ENCODE assay signal across 21 mouse cellular contexts in the genomic region with DNA sequence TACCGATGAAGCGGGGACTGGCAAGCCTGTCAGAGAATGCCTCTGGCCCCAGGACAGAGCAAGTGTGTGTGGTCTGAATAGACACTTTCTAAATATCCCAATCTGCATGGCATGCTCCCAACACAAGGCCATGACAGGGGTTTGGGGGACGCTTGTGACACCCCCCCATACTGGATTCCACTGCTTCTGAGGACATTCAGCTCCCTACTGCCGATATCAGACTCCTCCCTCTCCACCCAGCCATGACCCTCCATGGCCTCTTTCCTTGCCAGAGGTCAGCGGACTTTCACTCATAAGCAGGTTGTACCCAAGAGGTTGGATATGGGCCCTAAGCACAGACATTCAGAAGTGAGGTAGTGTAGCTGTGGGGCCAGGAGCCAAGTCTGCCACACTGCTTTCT. TPM values are rescaled to one million over a fixed set of nuclear protein-coding genes. Genes with fewer than 3 reads are reported as not detected.
DNase-seq lines count a peak whose midpoint lies in the region; ATAC-seq lines count a peak whose summit lies in the region.
"Had no signal": no experiment of that assay in that cellular context is flagged by ENCODE, and none has a peak within 500 bp of the region (broad histone marks: within the 10 kb centered on the region; RNA-seq: fewer than 3 reads in every experiment).

No protein-coding gene starts in this region.

- H3K4me3 ChIP-seq in heart, embryonic 11.5 days (ENCODE audit: low read depth, low read length) = no peak overlapping the region
- no peak overlapping the region for H3K4me3 ChIP-seq in midbrain, embryonic 13.5 days (replicated peaks)
- no peak overlapping the region for H3K4me3 ChIP-seq in midbrain, embryonic 14.5 days (replicated peaks; ENCODE audit: low read depth, low read length)
- H3K4me3 ChIP-seq: embryonic facial prominence, embryonic 13.5 days; forebrain, embryonic 12.5 days; heart, embryonic 10.5 days; heart, embryonic 15.5 days; hindbrain, embryonic 12.5 days; intestine, embryonic 15.5 days had no signal

- WGBS in heart, embryonic 11.5 days (ENCODE audit: insufficient replicate concordance) = 78% methylated on average over 5 of the region's 5 CpGs
- 80% methylated on average over 5 of the region's 5 CpGs for WGBS in midbrain, embryonic 13.5 days
- WGBS in midbrain, embryonic 14.5 days = 75% methylated on average over 5 of the region's 5 CpGs

- H3K27ac ChIP-seq in heart, embryonic 11.5 days (ENCODE audit: low read depth, low read length) = no peak overlapping the region
- 0 out of 2 replicates have a peak overlapping the region, but pooled peaks have one; percentile 5 for H3K27ac ChIP-seq in midbrain, embryonic 13.5 days
- no peak overlapping the region for H3K27ac ChIP-seq in midbrain, embryonic 14.5 days (replicated peaks; ENCODE audit: low read depth, low read length)
- H3K27ac ChIP-seq: embryonic facial prominence, embryonic 13.5 days; forebrain, embryonic 12.5 days; heart, embryonic 10.5 days; heart, embryonic 15.5 days; hindbrain, embryonic 12.5 days; intestine, embryonic 15.5 days had no signal

- peaks cover 7% of the 10 kb centered on the region for H3K27me3 ChIP-seq in heart, embryonic 11.5 days (ENCODE audit: control insufficient read depth, insufficient read depth, low read length)
- no peaks in the 10 kb centered on the region for H3K27me3 ChIP-seq in midbrain, embryonic 13.5 days
- no peaks in the 10 kb centered on the region for H3K27me3 ChIP-seq in midbrain, embryonic 14.5 days (ENCODE audit: control insufficient read depth, insufficient read depth, low read length)
- H3K27me3 ChIP-seq: intestine, embryonic 15.5 days had no signal

- no peaks in the 10 kb centered on the region for H3K36me3 ChIP-seq in heart, embryonic 11.5 days (ENCODE audit: control insufficient read depth, insufficient read depth, low read length)
- H3K36me3 ChIP-seq in midbrain, embryonic 13.5 days = no peaks in the 10 kb centered on the region
- H3K36me3 ChIP-seq in midbrain, embryonic 14.5 days (ENCODE audit: control insufficient read depth, insufficient read depth, low read length) = no peaks in the 10 kb centered on the region
- H3K36me3 ChIP-seq: embryonic facial prominence, embryonic 13.5 days; forebrain, embryonic 12.5 days; G1E; heart, embryonic 10.5 days; heart, embryonic 15.5 days; hindbrain, embryonic 12.5 days; intestine, embryonic 15.5 days had no signal

- no peak for ATAC-seq in heart, embryonic 11.5 days (replicated peaks; ENCODE audit: insufficient number of reproducible peaks, low FRiP score, low TSS enrichment)
- no peak for ATAC-seq in midbrain, embryonic 13.5 days
- no peak for ATAC-seq in midbrain, embryonic 14.5 days (ENCODE audit: low FRiP score, low TSS enrichment)
- ATAC-seq: CD4-positive, CD25-positive, alpha-beta regulatory T cell, adult 4 months; forebrain, embryonic 16.5 days; intestine, embryonic 15.5 days had no signal

- H3K9ac ChIP-seq in heart, embryonic 11.5 days (ENCODE audit: low read depth, low read length) = no peak overlapping the region
- H3K9ac ChIP-seq in midbrain, embryonic 13.5 days (replicated peaks) = no peak overlapping the region
- H3K9ac ChIP-seq in midbrain, embryonic 14.5 days (replicated peaks; ENCODE audit: low read length) = no peak overlapping the region
- H3K9ac ChIP-seq: embryonic facial prominence, embryonic 13.5 days; forebrain, embryonic 12.5 days; heart, embryonic 15.5 days; hindbrain, embryonic 12.5 days; intestine, embryonic 15.5 days had no signal

- peak; percentile 22 for DNase-seq in adrenal gland, postnatal 10 days
- DNase-seq in adrenal gland, adult 2 months = no peak
- DNase-seq in heart, adult 18-20 months = peak; percentile 27 to 28
- no peak for DNase-seq in midbrain, embryonic 14.5 days
- DNase-seq in right cerebral cortex, postnatal 4 days = no peak
- DNase-seq: B cell, adult 2 months; cerebellum, adult 11-12 months; cerebellum, adult 9-10 months; cerebellum, postnatal 25 days; kidney, adult 18-20 months had no signal

- H3K4me2 ChIP-seq in heart, embryonic 11.5 days = no peak overlapping the region
- H3K4me2 ChIP-seq in midbrain, embryonic 13.5 days (replicated peaks) = no peak overlapping the region
- H3K4me2 ChIP-seq in midbrain, embryonic 14.5 days (ENCODE audit: low read length) = no peak overlapping the region
- H3K4me2 ChIP-seq: embryonic facial prominence, embryonic 13.5 days; forebrain, embryonic 12.5 days; heart, embryonic 15.5 days; intestine, embryonic 15.5 days had no signal

- H3K9me3 ChIP-seq in heart, embryonic 11.5 days (replicated peaks; ENCODE audit: control insufficient read depth, low read length) = no peaks in the 10 kb centered on the region
- H3K9me3 ChIP-seq in midbrain, embryonic 13.5 days = no peaks in the 10 kb centered on the region
- H3K9me3 ChIP-seq in midbrain, embryonic 14.5 days (ENCODE audit: control insufficient read depth, low read length) = no peaks in the 10 kb centered on the region
- H3K9me3 ChIP-seq: embryonic facial prominence, embryonic 13.5 days; forebrain, embryonic 12.5 days; heart, embryonic 10.5 days; heart, embryonic 15.5 days; hindbrain, embryonic 12.5 days; intestine, embryonic 15.5 days had no signal

- no peaks in the 10 kb centered on the region for H3K4me1 ChIP-seq in heart, embryonic 11.5 days (ENCODE audit: control insufficient read depth, insufficient read depth, low read length)
- peaks cover 54% of the 10 kb centered on the region for H3K4me1 ChIP-seq in midbrain, embryonic 13.5 days (replicated peaks)
- H3K4me1 ChIP-seq in midbrain, embryonic 14.5 days (ENCODE audit: control insufficient read depth, insufficient read depth, low read length) = peaks cover 35% of the 10 kb centered on the region
- H3K4me1 ChIP-seq: heart, embryonic 15.5 days; intestine, embryonic 15.5 days had no signal

RNA-seq across cellular contexts. Expression of a gene that starts 36.5 kb away (rescaled TPM):
- total RNA-seq in adrenal gland, postnatal 10 days (2021) = 10 to 100 TPM; 11.7 to 22.6 TPM
- total RNA-seq in adrenal gland, adult 2 months (2021) = 1 to 10 TPM; 4.5 to 8.7 TPM
- 3.7 and 5.0 TPM in 2 replicates for polyA plus RNA-seq in adrenal gland, adult 2 months (2012; rRNA removed)
- 1 to 10 TPM; 4.7 to 5.5 TPM for total RNA-seq in heart, adult 18-20 months (2021)
- polyA plus RNA-seq in heart, embryonic 11.5 days (2014; fragmentation: Nextera tagmentation; extraction: Ambion mirVana) = 0.90 and 1.6 TPM in 2 replicates
- polyA plus RNA-seq in midbrain, embryonic 13.5 days (2015; fragmentation: Nextera tagmentation; extraction: Ambion mirVana) = 18.1 and 18.2 TPM in 2 replicates
- 34.0 and 43.4 TPM in 2 replicates for polyA plus RNA-seq in midbrain, embryonic 14.5 days (2014; fragmentation: Nextera tagmentation; extraction: Ambion mirVana)
- polyA plus RNA-seq: CD4-positive, CD25-positive, alpha-beta regulatory T cell, adult 4 months; G1E had no signal

Comparison
In these comparisons a context has a peak if more than half of its experiments do, and no peak if none do; other contexts are left out.
1. DNase-seq: peak in adrenal gland, postnatal 10 days (single experiment) and heart, adult 18-20 months (2 of 2); none in adrenal gland, adult 2 months (single experiment), midbrain, embryonic 14.5 days (single experiment) and right cerebral cortex, postnatal 4 days (single experiment).